Mouse (Mus musculus) heart, adult 11 months (tissue): Measurements from ENCODE around the gene Fam213a.
A peak's percentile ranks its signal among the peaks of the same experiment; 100 is the strongest.

ENCODE experiments used
- DNase-seq: peaks from one replicate; pipeline ENCODE4 v3.0.0; 2022

The Fam213a gene

GRCm38 (mm10) chr14:41004201-41005141 is 9.1 kb downstream of the Fam213a start:
- peak; percentile 87 for DNase-seq

GRCm38 (mm10) chr14:41001576-41001975 is 12.0 kb downstream of the Fam213a start:
- peak; percentile 59 for DNase-seq

- peak; percentile 79 for DNase-seq
Observed at GRCm38 (mm10) chr14:41000801-41001200, 12.8 kb downstream of the Fam213a start.

GRCm38 (mm10) chr14:40999904-41000645 is 13.5 kb downstream of the Fam213a start:
- peak; percentile 81 for DNase-seq

- DNase-seq, result no peak
Observed at GRCm38 (mm10) chr14:40996171-40996570, 17.4 kb downstream of the Fam213a start.

- no peak for DNase-seq
Observed at GRCm38 (mm10) chr14:40992464-40992863, 21.1 kb downstream of the Fam213a start.

- no peak for DNase-seq
Observed at GRCm38 (mm10) chr14:40988780-40989179, 24.8 kb downstream of the Fam213a start.

- DNase-seq, result no peak
Observed at GRCm38 (mm10) chr14:40987184-40987583, 26.4 kb downstream of the Fam213a start.

- no peak for DNase-seq
Observed at GRCm38 (mm10) chr14:40985635-40986034, 28.0 kb downstream of the Fam213a start.

GRCm38 (mm10) chr14:40979723-40980122 is 33.9 kb downstream of the Fam213a start:
- peak; percentile 87 for DNase-seq

GRCm38 (mm10) chr14:40979002-40979401 is 34.6 kb downstream of the Fam213a start:
- DNase-seq, result peak; percentile 93

GRCm38 (mm10) chr14:40975127-40975721 is 38.4 kb downstream of the Fam213a start:
- DNase-seq, result peak; percentile 95

GRCm38 (mm10) chr14:40968051-40968450 is 45.5 kb downstream of the Fam213a start:
- peak; percentile 79 for DNase-seq

GRCm38 (mm10) chr14:40967598-40967900 is 46.0 kb downstream of the Fam213a start:
- DNase-seq, result no peak

- DNase-seq, result peak; percentile 100
Observed at GRCm38 (mm10) chr14:40966862-40967597, 46.6 kb downstream of the Fam213a start.

- DNase-seq, result no peak
Observed at GRCm38 (mm10) chr14:40966392-40966861, 47.2 kb downstream of the Fam213a start, which contains the start of gene Tspan14. Tspan14 (minus strand) TSS chr14:40966807.

GRCm38 (mm10) chr14:40965507-40966356 is 47.9 kb downstream of the Fam213a start:
- peak; percentile 95 for DNase-seq

- peak; percentile 78 for DNase-seq
Observed at GRCm38 (mm10) chr14:40964881-40965280, 48.7 kb downstream of the Fam213a start.

GRCm38 (mm10) chr14:40964214-40964610 is 49.4 kb downstream of the Fam213a start:
- peak; percentile 67 for DNase-seq

- peak; percentile 91 for DNase-seq
Observed at GRCm38 (mm10) chr14:40963501-40964213, 49.9 kb downstream of the Fam213a start.
